Mouse (Mus musculus): ENCODE results near the gene Sucnr1.
"Not testable (repeated sequence)": the region's sequence is repeated elsewhere in the genome, so short reads cannot be mapped to it uniquely, and the experiment has no call there.

The Sucnr1 gene

DNA sequence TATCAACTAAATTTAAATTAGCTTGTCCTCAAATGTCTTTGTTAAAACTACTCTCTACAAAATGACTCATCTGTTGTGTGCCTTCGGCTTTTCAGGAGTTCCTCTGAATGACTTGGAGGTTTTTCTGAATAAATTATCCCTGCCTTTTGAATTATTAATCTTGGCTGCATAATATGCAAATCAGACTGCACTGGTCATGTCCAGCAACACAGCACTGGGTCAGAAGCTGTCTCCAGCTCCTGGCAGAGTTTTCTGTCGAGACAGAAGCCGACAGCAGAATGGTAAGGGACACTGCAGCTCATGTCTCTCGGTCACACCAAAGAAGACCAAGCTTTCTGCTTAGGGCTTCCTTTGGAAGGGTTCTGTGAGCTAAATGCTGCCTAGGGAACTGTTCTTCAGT, at the start of gene Sucnr1:
TSS of gene Sucnr1 (plus strand) at position 222 of the 400 bp plus-strand sequence.
- DNase-seq: peak; percentile 54

GRCm38 (mm10) chr3:60046221-60046913, 35.3 kb upstream of the Sucnr1 start:
- DNase-seq: no peak

DNA sequence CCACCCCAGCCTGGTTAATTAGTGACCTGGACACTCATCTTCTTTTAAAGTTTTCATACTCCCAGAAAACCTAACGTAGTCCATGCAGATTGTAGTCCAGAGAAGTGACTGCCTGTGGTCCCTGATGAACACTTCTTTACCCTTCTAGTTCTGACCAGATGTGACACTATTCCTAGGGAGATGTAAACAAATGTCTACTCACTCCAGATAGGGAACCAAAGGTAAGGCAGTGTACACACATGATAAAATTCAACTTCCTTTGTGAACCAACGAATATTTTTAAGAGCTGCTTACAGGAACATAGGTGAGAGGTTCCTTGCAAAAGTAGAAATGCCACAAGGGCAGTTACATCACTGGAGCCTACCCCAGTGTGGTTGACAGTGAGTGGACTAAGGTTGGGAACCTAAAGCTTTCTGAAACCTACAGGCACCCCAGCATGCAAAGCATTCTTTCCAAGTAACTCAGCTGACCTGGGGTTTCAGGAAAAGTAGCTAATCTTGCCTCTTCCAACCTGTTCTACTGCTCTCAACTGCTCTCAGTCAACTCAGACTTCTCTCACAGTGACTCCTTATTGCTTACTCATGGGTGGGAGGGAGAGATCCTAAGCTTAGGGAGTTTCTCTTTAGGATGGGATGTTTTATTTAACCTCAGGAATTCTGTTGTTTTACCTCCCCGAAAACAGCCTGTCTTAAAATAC, 28.3 kb upstream of the Sucnr1 start:
- DNase-seq: no peak

- DNase-seq: no peak
These were observed 27.7 kb upstream of the Sucnr1 start for GRCm38 (mm10) chr3:60053931-60054330.

DNA sequence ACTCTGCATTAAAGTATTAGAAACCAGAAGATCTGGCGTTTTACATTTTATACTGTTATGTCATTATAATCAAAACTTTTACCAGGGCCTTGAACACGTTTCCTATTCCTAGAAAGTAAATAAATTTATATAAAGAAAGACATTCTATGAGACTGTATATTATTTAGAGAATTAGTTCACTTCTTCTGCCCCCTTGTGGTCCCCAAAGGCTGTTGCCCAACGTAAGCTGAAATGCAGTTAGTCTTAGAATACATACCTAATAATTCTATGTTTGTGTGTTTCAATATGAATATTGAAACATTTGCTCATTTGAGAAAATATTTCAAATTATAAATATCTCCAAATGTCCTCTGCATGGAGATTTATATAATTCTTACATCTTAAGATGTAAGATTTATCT, 25.2 kb upstream of the Sucnr1 start:
- no peak for DNase-seq

DNA sequence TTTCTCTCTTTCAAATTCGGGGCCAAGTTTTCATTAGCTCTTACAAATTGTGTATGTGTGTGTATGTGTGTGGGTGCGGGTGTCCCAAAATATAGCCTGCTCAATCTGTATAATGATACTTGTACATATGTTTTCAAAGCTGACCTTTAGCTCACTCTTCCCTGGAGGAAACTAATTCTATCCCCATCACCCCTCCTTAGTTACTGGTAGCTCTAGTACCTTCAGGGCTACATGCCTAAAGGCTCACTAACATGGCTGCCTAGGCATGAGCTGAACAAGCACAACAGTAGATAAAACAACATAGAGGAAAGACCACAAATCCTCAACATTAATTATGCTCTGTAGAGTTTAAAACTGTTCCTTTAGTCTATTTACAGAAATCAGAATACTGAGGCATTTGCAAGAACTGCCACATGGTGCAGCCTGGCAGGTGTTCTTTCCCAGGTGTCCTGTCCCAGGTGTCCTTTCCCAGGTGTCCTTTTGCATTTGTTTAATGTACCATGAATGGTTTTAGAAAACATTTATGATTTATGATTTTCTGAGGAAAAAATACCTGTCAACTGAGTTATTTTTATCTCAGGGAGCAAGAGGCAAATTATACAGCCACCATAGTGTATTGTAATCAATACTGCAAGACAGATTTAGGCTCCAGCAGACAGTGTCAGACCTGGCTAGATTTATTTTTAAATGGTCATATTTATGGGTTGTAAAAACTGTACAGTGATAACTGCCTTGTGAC, 24.4 kb upstream of the Sucnr1 start:
- DNase-seq: no peak

- DNase-seq: no peak
These were observed 23.9 kb upstream of the Sucnr1 start for GRCm38 (mm10) chr3:60057809-60058082.

GRCm38 (mm10) chr3:60078883-60079415, 2.7 kb upstream of the Sucnr1 start:
- peak; percentile 15 for DNase-seq

- DNase-seq: no peak
These were observed 1.1 kb upstream of the Sucnr1 start for GRCm38 (mm10) chr3:60080572-60080971.

DNA sequence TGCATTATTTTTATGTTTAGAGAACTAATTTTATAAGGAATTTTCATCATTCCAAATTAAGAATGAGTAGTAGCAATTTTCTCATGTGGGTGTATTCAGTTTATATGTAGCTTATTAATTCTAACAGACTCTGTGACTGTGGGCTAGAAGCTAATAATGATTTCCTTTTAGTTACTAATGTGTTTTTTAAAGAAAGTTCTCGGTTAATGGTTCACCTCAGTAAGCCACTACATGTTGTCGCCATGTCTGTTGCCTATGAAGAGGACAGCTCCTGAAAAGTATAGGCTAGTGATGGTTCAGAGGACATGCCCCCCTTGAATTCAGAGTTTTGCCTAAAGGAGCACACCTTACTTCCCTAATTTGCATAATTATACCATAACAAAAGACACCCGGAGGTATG, 1.1 kb downstream of the Sucnr1 start:
- DNase-seq: no peak

DNA sequence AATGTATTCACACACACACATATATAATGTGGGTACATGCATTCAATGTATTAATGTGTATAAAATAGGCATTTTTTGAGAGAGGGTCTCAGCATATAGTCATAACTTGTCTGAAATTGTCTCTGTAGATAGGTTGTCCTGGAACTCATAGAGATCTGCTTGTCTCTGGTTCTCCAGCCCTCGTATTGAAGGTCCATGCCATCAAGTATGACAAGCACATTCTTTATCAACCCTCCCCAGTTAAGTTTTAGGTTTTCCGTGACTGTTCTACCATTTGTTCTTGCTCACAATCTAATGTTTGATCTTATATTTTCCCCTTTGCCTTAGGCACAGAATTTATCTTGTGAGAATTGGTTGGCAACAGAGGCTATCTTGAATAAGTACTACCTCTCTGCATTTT, 4.1 kb downstream of the Sucnr1 start:
- DNase-seq: no peak

GRCm38 (mm10) chr3:60091321-60091720, 9.7 kb downstream of the Sucnr1 start:
- peak; percentile 37 for DNase-seq

DNA sequence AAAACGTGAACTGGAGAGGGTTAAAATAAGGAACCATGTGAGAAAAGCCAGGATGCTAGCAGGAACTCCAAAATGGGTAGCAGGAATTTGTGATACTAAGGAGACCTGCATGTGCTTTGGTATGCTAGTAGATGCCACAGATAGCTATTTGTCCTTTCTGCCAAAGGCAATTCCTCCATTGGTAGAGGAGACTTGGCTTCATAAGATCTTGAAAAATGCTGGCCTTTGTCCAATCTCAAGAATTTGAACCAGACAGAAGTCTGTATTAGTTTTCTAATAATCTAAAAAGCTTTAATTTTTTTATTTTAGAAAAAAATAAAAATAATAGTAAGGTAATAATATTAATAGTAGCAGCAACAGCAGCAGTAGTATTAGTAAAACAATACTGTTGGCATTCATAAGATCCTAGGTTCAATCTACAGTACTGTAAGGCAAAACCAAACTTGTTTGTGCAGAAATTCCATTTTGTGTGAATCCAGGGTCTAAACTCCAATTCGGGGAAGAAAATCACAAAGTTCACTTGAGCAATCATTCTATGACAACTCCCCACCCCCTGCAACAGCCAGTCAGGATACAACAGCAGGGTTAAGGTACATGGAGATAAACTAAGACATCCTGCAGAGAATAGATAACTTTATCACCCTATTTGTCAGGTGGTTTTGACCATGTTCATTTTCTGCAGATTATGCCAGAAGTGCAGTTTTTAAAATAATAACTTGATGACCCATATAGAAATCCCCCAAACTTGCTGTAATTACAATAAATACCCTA, 12.9 kb downstream of the Sucnr1 start:
- DNase-seq: peak; percentile 72

DNA sequence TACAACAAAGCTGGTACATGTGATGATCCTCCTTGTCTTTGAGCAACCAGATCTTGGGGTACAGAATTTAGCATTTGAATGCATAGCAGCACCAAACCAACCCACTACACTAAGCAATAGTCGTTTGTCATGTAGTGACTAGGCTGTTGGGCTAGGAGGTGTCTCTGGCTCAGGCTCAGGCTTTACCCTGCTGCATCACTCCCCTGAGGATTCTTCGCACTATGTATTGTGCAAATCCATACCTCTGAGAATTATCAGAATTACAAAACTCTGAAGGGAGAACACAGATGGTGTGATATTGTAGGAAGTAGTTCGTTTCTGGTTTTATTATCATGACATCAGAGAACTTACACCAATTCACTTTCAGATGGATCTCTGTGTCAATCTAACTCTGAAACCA, 15.3 kb downstream of the Sucnr1 start:
- DNase-seq: no peak

DNA sequence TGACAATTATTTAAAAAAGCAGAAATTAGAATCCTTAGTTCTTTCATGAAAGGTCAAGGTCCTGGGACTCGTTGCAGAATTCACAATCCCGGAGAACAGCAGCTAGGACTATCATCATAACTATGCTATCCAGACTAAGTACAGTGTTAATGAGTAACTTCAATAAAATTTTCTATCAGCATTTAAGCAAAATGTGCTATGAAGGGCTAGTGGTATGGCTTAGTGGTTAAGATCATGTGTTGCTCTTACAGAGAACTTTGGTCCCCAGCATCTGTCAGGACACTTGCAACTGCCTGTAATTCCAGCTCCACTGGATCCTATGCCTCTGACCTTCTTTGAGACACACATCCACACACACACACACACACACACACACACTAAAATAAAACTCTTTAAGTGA, 15.8 kb downstream of the Sucnr1 start:
- DNase-seq: no peak

DNA sequence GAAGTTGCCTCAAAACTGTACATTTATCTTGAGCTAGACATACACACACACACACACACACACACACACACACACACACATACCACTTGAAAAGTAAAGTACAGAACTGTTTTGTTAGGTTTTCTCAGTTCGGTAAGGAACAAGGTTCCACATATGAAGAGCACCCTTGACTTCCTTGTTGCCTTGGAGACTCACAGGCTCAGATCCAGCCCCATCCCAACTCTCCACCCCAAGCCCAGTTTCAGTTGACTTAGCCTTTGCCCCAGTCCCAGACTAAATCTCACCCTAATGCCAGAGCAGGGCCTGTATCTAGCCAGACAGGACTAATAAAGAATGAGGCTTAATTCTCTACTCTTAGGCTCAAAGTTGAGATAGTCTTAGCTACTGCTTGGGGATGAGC, 16.9 kb downstream of the Sucnr1 start:
- no peak for DNase-seq

DNA sequence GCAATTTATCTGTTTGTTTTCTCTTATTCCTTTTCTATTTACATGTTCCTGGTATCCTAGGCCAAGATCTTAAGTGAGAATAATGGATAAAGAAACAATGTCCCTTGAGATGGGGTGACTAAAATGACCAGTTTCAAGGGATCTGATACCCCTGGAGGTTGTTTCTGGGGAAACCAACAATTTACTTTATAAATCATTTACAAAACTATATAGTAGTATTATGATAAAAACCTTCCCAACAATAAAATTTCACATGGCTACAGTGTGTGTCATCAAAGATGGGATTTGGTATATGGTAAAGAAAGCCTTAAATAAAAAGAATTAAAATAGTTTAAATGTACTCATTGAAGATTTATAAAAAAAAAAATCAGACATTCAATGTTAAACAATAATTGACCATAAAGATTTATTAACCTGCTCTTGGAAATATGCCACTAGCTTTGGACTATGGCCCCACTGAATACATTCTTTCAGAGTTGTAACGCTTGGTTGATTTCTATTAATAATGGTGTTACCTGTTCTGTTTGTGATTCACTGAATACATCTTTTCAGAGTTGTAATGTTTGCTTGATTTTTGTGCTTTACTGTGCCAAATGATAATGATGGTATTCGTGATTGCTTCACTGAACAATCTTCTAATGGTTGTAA, 22.9 kb downstream of the Sucnr1 start:
- DNase-seq: no peak

DNA sequence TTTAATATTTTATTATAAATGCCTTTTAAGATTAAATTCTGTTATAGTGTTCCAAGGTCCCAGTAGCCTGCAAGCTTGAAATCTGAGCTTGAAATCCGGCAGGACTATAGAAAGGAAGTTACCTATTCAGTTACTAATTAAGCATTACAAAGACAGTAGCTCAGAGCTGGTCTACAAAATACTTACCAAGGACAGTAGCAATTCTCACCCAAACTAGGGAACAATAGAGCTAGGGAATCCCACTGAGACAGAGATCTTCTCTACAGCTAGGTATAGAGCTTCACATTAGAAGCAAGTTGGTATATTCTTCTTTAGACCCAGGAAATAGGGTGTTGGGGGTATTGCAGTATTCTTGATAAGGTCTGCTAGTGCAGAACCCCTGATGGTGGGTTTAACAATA, 24.8 kb downstream of the Sucnr1 start:
- not testable (repeated sequence) for DNase-seq

DNA sequence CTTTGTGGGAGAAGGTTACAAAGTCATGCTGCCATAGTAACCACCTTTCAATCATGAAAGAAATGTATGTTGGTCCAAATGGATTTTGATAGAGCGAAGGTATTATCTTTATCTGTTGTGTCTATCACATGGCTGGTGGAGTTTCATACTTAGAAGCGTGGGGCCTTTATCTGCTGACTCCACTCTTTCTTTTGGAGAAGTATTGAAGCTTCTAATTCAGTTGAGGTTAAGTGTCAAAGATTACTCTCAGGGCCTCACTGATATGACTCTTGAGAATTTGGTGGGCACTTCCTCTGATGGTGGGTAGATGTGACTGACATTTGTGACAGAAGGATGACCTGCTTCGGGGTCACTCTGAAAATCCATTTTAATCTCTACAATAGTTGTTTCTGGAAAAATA, 26.1 kb downstream of the Sucnr1 start:
- DNase-seq: no peak

GRCm38 (mm10) chr3:60108815-60109214, 27.1 kb downstream of the Sucnr1 start:
- DNase-seq: no peak

DNA sequence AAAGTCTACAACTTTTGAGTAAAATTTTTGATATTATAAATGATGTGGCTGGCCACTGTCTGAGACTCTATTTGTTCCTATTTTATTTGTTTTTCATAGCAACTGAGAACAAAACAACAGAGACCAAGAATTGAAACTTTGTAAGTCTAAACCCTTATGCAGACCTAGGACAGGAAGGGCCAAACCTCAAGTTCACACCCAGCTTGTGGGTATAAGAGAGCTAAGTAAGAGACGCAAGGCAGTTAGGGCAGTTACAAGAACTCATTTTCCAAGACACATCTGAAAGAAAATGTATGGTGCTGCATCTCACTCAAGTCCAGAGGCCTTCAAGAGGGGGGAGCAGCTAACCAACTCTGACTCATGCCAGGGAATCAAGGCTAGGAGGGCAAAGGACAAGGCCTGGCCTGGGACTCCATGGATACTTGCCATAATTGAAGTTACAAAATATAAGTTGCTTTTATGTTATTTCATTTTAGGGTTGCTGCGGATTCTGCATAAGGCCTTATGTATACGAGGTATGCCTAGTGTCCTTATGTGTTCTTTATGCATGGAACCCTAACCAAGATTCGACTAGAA, 29.6 kb downstream of the Sucnr1 start:
- no peak for DNase-seq

All from kidney, adult 11 months (tissue).